Mouse (Mus musculus) forebrain, postnatal 0 days (tissue): Measurements from ENCODE around the gene Gm13277. TPM values are rescaled to one million over a fixed set of nuclear protein-coding genes. Genes with fewer than 3 reads are reported as not detected.
"Not testable (repeated sequence)": the region's sequence is repeated elsewhere in the genome, so short reads cannot be mapped to it uniquely, and the experiment has no call there.

Experiments used
- ATAC-seq: fragments of 200-750 bp; cut with Nextera tagmentation; 2 replicates; pipeline ENCODE4 v1.8.0; 2017; ENCODE audit warnings: mild to moderate bottlenecking, moderate library complexity
- DNase-seq: peaks from one replicate; pipeline ENCODE4 v3.0.0-alpha.2; 2015
- H3K27ac ChIP-seq: fragments of 300-500 bp; sonication (generic); 2 replicates; pipeline ENCODE4 v1.5.1; 2014; ENCODE audit warnings: low read depth, mild to moderate bottlenecking, antibody characterized with exemption, low read length, moderate library complexity, mixed read lengths
- H3K27me3 ChIP-seq: fragments of 300-500 bp; sonication (generic); 2 replicates; pipeline ENCODE4 v1.6.1; 2014; ENCODE audit warnings: mild to moderate bottlenecking, low read length, mixed read lengths; ENCODE audit not compliant: insufficient read depth
- H3K36me3 ChIP-seq: fragments of 300-500 bp; sonication (generic); 2 replicates; pipeline ENCODE4 v1.6.1; 2014; ENCODE audit warnings: mild to moderate bottlenecking, moderate library complexity; ENCODE audit not compliant: insufficient read depth
- H3K4me1 ChIP-seq: fragments of 300-500 bp; sonication (generic); 2 replicates; pipeline ENCODE4 v1.6.1; 2014; ENCODE audit warnings: antibody characterized with exemption; ENCODE audit not compliant: insufficient read depth
- H3K4me2 ChIP-seq: fragments of 300-500 bp; sonication (generic); 2 replicates; pipeline ENCODE4 v1.6.1; 2014; ENCODE audit warnings: low read depth, mild to moderate bottlenecking, moderate library complexity
- H3K4me3 ChIP-seq: fragments of 300-500 bp; sonication (generic); 2 replicates; pipeline ENCODE4 v1.5.1; 2014; ENCODE audit warnings: low read depth, low read length, mixed read lengths
- H3K9ac ChIP-seq: fragments of 300-500 bp; sonication (generic); 2 replicates; pipeline ENCODE4 v1.6.1; 2014; ENCODE audit warnings: mild to moderate bottlenecking
- H3K9me3 ChIP-seq: fragments of 300-500 bp; sonication (generic); 2 replicates; pipeline ENCODE4 v1.6.1; 2016; ENCODE audit warnings: low read length
- CTCF ChIP-seq: sonication (generic); IDR thresholded peaks from 2 replicates; pipeline ENCODE4 v1.5.1; 2016; ENCODE audit warnings: antibody characterized with exemption, control low read depth, low read depth
- WGBS: fragments of 180-500 bp; shearing (Covaris S2); extraction: QIAGEN DNeasy Blood & Tissue Kit; methylation state at CpG from one replicate; pipeline ENCODE4 v1.1.7; 2014; 5-methylcytosine and 5-hydroxymethylcytosine counted together
- polyA plus RNA-seq: library from polyadenylated mRNA; unstranded; fragments of >200 nt; fragmentation: Nextera tagmentation; extraction: Ambion mirVana; gene quantifications from 2 replicates; pipeline ENCODE4 v1.2.1, GENCODE M21; 2015
- total RNA-seq: library from RNA; depleted of rRNA; stranded (reverse); fragments of >200 nt; gene quantifications from 2 replicates; pipeline ENCODE4 v1.2.3, GENCODE M21; 2014; rRNA removed

Gene Gm13277
- total and polyA plus RNA-seq, 2 experiments from 2014 or later: not detected

DNA sequence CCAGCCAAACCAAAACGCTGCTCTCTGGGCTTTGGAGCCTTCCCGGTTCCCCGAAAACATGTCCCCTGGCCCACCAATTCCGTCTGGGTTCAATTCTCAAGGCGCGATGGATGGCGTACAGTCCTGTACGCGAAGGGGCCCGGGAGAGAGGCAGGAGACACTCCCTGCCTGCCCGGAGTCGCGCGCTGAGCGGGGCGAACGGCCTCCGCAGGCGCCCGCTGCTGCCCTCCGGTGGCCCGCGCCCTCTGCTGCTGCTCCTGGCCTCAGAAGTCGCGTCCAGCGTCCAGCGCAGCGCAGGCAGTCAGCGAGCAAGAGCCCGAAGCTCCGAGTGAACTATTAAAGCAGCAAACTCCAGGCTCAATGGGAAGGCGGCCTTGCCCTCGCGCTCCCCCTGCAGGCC is 17.3 kb downstream of the Gm13277 start:
- not testable (repeated sequence) for H3K27ac ChIP-seq, H3K9ac ChIP-seq, DNase-seq, ATAC-seq, H3K4me3 ChIP-seq, H3K27me3 ChIP-seq, H3K4me1 ChIP-seq, H3K36me3 ChIP-seq, H3K9me3 ChIP-seq
- H3K4me2 ChIP-seq: peak overlapping the region; percentile 45
- 0% methylated on average over 6 of the region's 34 CpGs for WGBS

DNA sequence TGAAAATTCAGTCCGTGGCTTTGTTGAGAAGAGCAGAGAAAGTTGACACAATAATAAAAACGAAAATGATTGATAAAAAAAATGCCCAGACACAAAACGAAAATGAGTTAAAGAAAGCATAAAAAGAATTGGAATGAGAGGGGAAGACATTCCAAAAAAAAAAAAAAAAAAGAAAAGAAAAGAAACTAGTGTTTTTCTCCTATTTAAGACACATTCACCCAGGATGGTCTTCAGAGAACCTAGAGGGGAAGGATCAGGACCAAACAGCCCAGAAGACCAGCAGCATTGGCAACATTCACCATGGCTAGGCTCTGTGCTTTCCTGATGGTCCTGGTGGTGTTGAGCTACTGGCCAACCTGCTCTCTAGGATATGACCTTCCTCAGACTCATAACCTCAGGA is 27.5 kb downstream of the Gm13277 start, which contains the start of gene Ifna7:
Ifna7 (plus strand) TSS at position 301 of the 400 bp plus-strand sequence.
- Histone ChIP-seq H3K4me2 (no peak within 1 kb of the TSS), H3K9ac (no peak within 1 kb of the TSS), H3K27ac (no peak within 1 kb of the TSS), H3K4me1 (no peaks in the 10 kb centered on the region), H3K9me3 (no peaks in the 10 kb centered on the region), H3K27me3 (no peaks in the 10 kb centered on the region), H3K36me3 (no peaks in the 10 kb centered on the region), H3K4me3 (no peak within 1 kb of the TSS)
- ATAC-seq: no peak
- no peak for DNase-seq
- TF ChIP-seq CTCF: no peak
- WGBS: 62% methylated on average over 3 of the region's 3 CpGs

- no peaks in the 10 kb centered on the region for H3K4me1 ChIP-seq
- no peak for TF ChIP-seq CTCF
- H3K36me3 ChIP-seq: no peaks in the 10 kb centered on the region
- no peak within 1 kb of the TSS for H3K4me3 ChIP-seq
- no peaks in the 10 kb centered on the region for H3K9me3 ChIP-seq
- WGBS: 92% methylated on average over 1 of the region's 1 CpGs
- no peak within 1 kb of the TSS for H3K27ac ChIP-seq
- no peak within 1 kb of the TSS for H3K9ac ChIP-seq
- H3K27me3 ChIP-seq: no peaks in the 10 kb centered on the region
- H3K4me2 ChIP-seq: no peak within 1 kb of the TSS
- DNase-seq: no peak
- ATAC-seq: no peak
Observed at GRCm38 (mm10) chr4:88819659-88820058, 31.2 kb downstream of the Gm13277 start, which contains the start of gene Ifna11. Gene Ifna11, plus strand, starts transcription at chr4:88819959.

DNA sequence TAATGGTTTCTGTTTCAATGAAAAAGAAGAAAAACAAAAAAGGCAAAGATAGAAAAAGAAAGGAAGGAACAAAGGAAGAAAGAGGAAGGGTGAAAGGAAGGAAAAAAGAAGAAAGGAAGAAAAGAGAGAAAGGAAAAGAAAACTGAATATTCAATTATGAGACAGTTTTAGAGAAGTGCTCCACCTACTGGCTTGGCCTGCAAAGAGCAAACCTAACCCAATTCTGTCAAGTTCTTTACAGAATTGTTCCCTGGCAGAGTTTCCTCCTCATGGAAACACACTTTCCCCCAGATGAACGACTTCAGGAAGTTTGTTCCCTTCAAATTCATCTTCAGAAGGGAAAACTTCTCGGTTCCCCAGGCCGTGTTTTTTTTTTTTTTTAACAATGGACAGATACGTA is 34.6 kb downstream of the Gm13277 start:
- Histone ChIP-seq H3K27me3 (no peaks in the 10 kb centered on the region), H3K9me3 (no peaks in the 10 kb centered on the region), H3K27ac (no peak overlapping the region), H3K4me2 (no peak overlapping the region), H3K36me3 (no peaks in the 10 kb centered on the region), H3K4me1 (no peaks in the 10 kb centered on the region), H3K4me3 (no peak overlapping the region), H3K9ac (no peak overlapping the region)
- 26% methylated on average over 4 of the region's 4 CpGs for WGBS
- peak; percentile 69 for TF ChIP-seq CTCF
- ATAC-seq (no peak), DNase-seq (peak; percentile 36)

GRCm38 (mm10) chr4:88827116-88827515 is 38.7 kb downstream of the Gm13277 start, which contains the start of gene Ifna6:
Gene Ifna6, plus strand, starts transcription at chr4:88827416.
- not testable (repeated sequence) for H3K9ac ChIP-seq, H3K36me3 ChIP-seq, DNase-seq, H3K4me2 ChIP-seq, ATAC-seq, H3K27ac ChIP-seq, H3K4me3 ChIP-seq, H3K9me3 ChIP-seq, H3K27me3 ChIP-seq, H3K4me1 ChIP-seq

GRCm38 (mm10) chr4:88830523-88830922 is 42.1 kb downstream of the Gm13277 start:
- DNase-seq (peak; percentile 57), ATAC-seq (no peak)
- no peaks in the 10 kb centered on the region for H3K4me1 ChIP-seq
- WGBS: 22% methylated on average over 4 of the region's 4 CpGs
- H3K27me3 ChIP-seq: no peaks in the 10 kb centered on the region
- no peak overlapping the region for H3K4me3 ChIP-seq
- H3K9me3 ChIP-seq: no peaks in the 10 kb centered on the region
- no peak overlapping the region for H3K9ac ChIP-seq
- H3K36me3 ChIP-seq: no peaks in the 10 kb centered on the region
- H3K27ac ChIP-seq: no peak overlapping the region
- H3K4me2 ChIP-seq: no peak overlapping the region
- peak; percentile 66 for TF ChIP-seq CTCF

- not testable (repeated sequence) for ATAC-seq, H3K27me3 ChIP-seq, H3K4me1 ChIP-seq, DNase-seq, H3K9me3 ChIP-seq, H3K4me3 ChIP-seq, H3K9ac ChIP-seq, H3K4me2 ChIP-seq, H3K36me3 ChIP-seq, H3K27ac ChIP-seq
- 78% methylated on average over 1 of the region's 1 CpGs for WGBS
Observed at GRCm38 (mm10) chr4:88835225-88835624, 46.8 kb downstream of the Gm13277 start, which contains the start of gene Ifna5. Gene Ifna5, plus strand, starts transcription at chr4:88835525.

Other genes with a start within 250 kb of the Gm13277 start
Only the 30 nearest of the 31 such genes appear.
- not detected in 2 replicates for gene Ifna14, start 216.8 kb upstream of the Gm13277 start, total RNA-seq
- gene Ifna14, start 216.8 kb upstream of the Gm13277 start, polyA plus RNA-seq: not detected in 2 replicates
- not detected in 2 replicates for gene Ifna9, start 196.2 kb upstream of the Gm13277 start, total RNA-seq
- not detected in 2 replicates for gene Ifna9, start 196.2 kb upstream of the Gm13277 start, polyA plus RNA-seq
- gene Ifna12, start 185.3 kb upstream of the Gm13277 start, total RNA-seq: not detected in 2 replicates
- gene Ifna12, start 185.3 kb upstream of the Gm13277 start, polyA plus RNA-seq: not detected in 2 replicates
- gene C87499, start 154.2 kb upstream of the Gm13277 start, total RNA-seq: not detected in 2 replicates
- not detected in 2 replicates for gene C87499, start 154.2 kb upstream of the Gm13277 start, polyA plus RNA-seq
- gene Ifna13, start 144.2 kb upstream of the Gm13277 start, total RNA-seq: not detected in 2 replicates
- not detected in 2 replicates for gene Ifna13, start 144.2 kb upstream of the Gm13277 start, polyA plus RNA-seq
- not detected in 2 replicates for gene Ifna16, start 111.7 kb upstream of the Gm13277 start, total RNA-seq
- not detected in 2 replicates for gene Ifna16, start 111.7 kb upstream of the Gm13277 start, polyA plus RNA-seq
- not detected in 2 replicates for gene Ifna2, start 104.7 kb upstream of the Gm13277 start, total RNA-seq
- gene Ifna2, start 104.7 kb upstream of the Gm13277 start, polyA plus RNA-seq: not detected in 2 replicates
- gene Ifnab, start 97.3 kb upstream of the Gm13277 start, total RNA-seq: not detected in 2 replicates
- gene Ifnab, start 97.3 kb upstream of the Gm13277 start, polyA plus RNA-seq: not detected in 2 replicates
- 1.2 and 2.9 TPM in 2 replicates for gene Gm26566, start 66.8 kb upstream of the Gm13277 start, total RNA-seq
- 0.84 and 1.1 TPM in 2 replicates for gene Gm26566, start 66.8 kb upstream of the Gm13277 start, polyA plus RNA-seq
- 171 and 176 TPM in 2 replicates for gene Klhl9, start 66.2 kb upstream of the Gm13277 start, total RNA-seq
- gene Klhl9, start 66.2 kb upstream of the Gm13277 start, polyA plus RNA-seq: 65.8 and 78.1 TPM in 2 replicates
- not detected in 2 replicates for gene Gm13271, start 33.8 kb upstream of the Gm13277 start, total RNA-seq
- gene Gm13271, start 33.8 kb upstream of the Gm13277 start, polyA plus RNA-seq: not detected in 2 replicates
- gene Gm13283, start 28.5 kb upstream of the Gm13277 start, total RNA-seq: not detected in 2 replicates
- gene Gm13283, start 28.5 kb upstream of the Gm13277 start, polyA plus RNA-seq: not detected in 2 replicates
- not detected in 2 replicates for gene Gm13290, start 14.8 kb upstream of the Gm13277 start, total RNA-seq
- not detected in 2 replicates for gene Gm13290, start 14.8 kb upstream of the Gm13277 start, polyA plus RNA-seq
- not detected in 2 replicates for gene Gm13289, start 11.7 kb upstream of the Gm13277 start, total RNA-seq
- not detected in 2 replicates for gene Gm13289, start 11.7 kb upstream of the Gm13277 start, polyA plus RNA-seq
- not detected in 2 replicates for gene Gm13272, start 8.8 kb upstream of the Gm13277 start, total RNA-seq
- not detected in 2 replicates for gene Gm13272, start 8.8 kb upstream of the Gm13277 start, polyA plus RNA-seq
- gene Ifnz, start 6.5 kb upstream of the Gm13277 start, total RNA-seq: 0.33 TPM in 1 of 2 replicates, not detected in the other
- gene Ifnz, start 6.5 kb upstream of the Gm13277 start, polyA plus RNA-seq: not detected in 2 replicates
- not detected in 2 replicates for gene Gm13276, start 2.9 kb upstream of the Gm13277 start, total RNA-seq
- not detected in 2 replicates for gene Gm13276, start 2.9 kb upstream of the Gm13277 start, polyA plus RNA-seq
- not detected in 2 replicates for gene Gm13278, start 2.9 kb downstream of the Gm13277 start, total RNA-seq
- not detected in 2 replicates for gene Gm13278, start 2.9 kb downstream of the Gm13277 start, polyA plus RNA-seq
- gene Gm13275, start 5.9 kb downstream of the Gm13277 start, total RNA-seq: not detected in 2 replicates
- not detected in 2 replicates for gene Gm13275, start 5.9 kb downstream of the Gm13277 start, polyA plus RNA-seq
- not detected in 2 replicates for gene Gm13279, start 8.8 kb downstream of the Gm13277 start, total RNA-seq
- not detected in 2 replicates for gene Gm13279, start 8.8 kb downstream of the Gm13277 start, polyA plus RNA-seq
- gene Gm13285, start 11.0 kb downstream of the Gm13277 start, total RNA-seq: not detected in 2 replicates
- not detected in 2 replicates for gene Gm13285, start 11.0 kb downstream of the Gm13277 start, polyA plus RNA-seq
- not detected in 2 replicates for gene Gm13287, start 14.6 kb downstream of the Gm13277 start, total RNA-seq
- gene Gm13287, start 14.6 kb downstream of the Gm13277 start, polyA plus RNA-seq: not detected in 2 replicates
- gene Gm13288, start 16.9 kb downstream of the Gm13277 start, total RNA-seq: not detected in 2 replicates
- not detected in 2 replicates for gene Gm13288, start 16.9 kb downstream of the Gm13277 start, polyA plus RNA-seq
- not detected in 2 replicates for gene Ifna7, start 27.6 kb downstream of the Gm13277 start, total RNA-seq
- gene Ifna7, start 27.6 kb downstream of the Gm13277 start, polyA plus RNA-seq: not detected in 2 replicates
- not detected in 2 replicates for gene Ifna11, start 31.3 kb downstream of the Gm13277 start, total RNA-seq
- gene Ifna11, start 31.3 kb downstream of the Gm13277 start, polyA plus RNA-seq: not detected in 2 replicates
- not detected in 2 replicates for gene Ifna6, start 38.8 kb downstream of the Gm13277 start, total RNA-seq
- not detected in 2 replicates for gene Ifna6, start 38.8 kb downstream of the Gm13277 start, polyA plus RNA-seq
- not detected in 2 replicates for gene Ifna5, start 46.9 kb downstream of the Gm13277 start, total RNA-seq
- gene Ifna5, start 46.9 kb downstream of the Gm13277 start, polyA plus RNA-seq: not detected in 2 replicates
- not detected in 2 replicates for gene Ifna4, start 53.2 kb downstream of the Gm13277 start, total RNA-seq
- not detected in 2 replicates for gene Ifna4, start 53.2 kb downstream of the Gm13277 start, polyA plus RNA-seq
- not detected in 2 replicates for gene Ifna1, start 61.5 kb downstream of the Gm13277 start, total RNA-seq
- not detected in 2 replicates for gene Ifna1, start 61.5 kb downstream of the Gm13277 start, polyA plus RNA-seq
- gene Ifne, start 91.6 kb downstream of the Gm13277 start, total RNA-seq: not detected in 2 replicates
- gene Ifne, start 91.6 kb downstream of the Gm13277 start, polyA plus RNA-seq: not detected in 2 replicates